Mouse (Mus musculus): Measurements from ENCODE around the gene Pitpnm1. TPM values are rescaled to one million over a fixed set of nuclear protein-coding genes. Genes with fewer than 3 reads are reported as not detected.
"Not testable (repeated sequence)": the region's sequence is repeated elsewhere in the genome, so short reads cannot be mapped to it uniquely, and the experiment has no call there.

The Pitpnm1 gene
- total and polyA plus RNA-seq, 3 experiments = 25.3 to 51.2 TPM; not detected in 1

- peak overlapping the region; percentile 68 for H3K9ac ChIP-seq (ENCODE audit: control insufficient read depth, low read depth, low read length, poor library complexity, severe bottlenecking)
- DNase-seq (ENCODE audit: low read depth, low spot score) = peak; percentile 55
Measured at GRCm38 (mm10) chr19:4125268-4125667, 25.5 kb downstream of the Pitpnm1 start.

GRCm38 (mm10) chr19:4125741-4126696 lies 26.2 kb downstream of the Pitpnm1 start, which contains the start of gene Aip:
Aip (minus strand) TSS chr19:4125858.
- H3K27ac ChIP-seq (ENCODE audit: control insufficient read depth, low read depth, low read length) = peak within 1 kb of the TSS; percentile 63
- peaks cover 12 to 19% of the 10 kb centered on the region in 2 experiments for H3K4me1 ChIP-seq (ENCODE audit: control insufficient read depth in 1 of 2, insufficient read depth in 2 of 2, low read length in 2 of 2)
- no peaks in the 10 kb centered on the region for H3K9me3 ChIP-seq (replicated peaks; ENCODE audit: insufficient read depth, low read length)
- H3K4me3 ChIP-seq (ENCODE audit: control insufficient read depth in 1 of 2, insufficient read depth in 1 of 2, low read depth in 2 of 2, low read length in 2 of 2) = peak within 1 kb of the TSS; percentile 88 to 91
- DNase-seq (ENCODE audit: low read depth, low spot score) = peak; percentile 99
- peaks cover 4% of the 10 kb centered on the region; the same call in 1 of the 2 replicates for H3K79me2 ChIP-seq (ENCODE audit: control insufficient read depth, insufficient read depth, low read length, poor library complexity)
- peaks cover 0 to 26% of the 10 kb centered on the region in 2 experiments; a peak in 2 of 4 replicates for H3K36me3 ChIP-seq (ENCODE audit: control insufficient read depth in 1 of 2, insufficient read depth in 2 of 2, low read length in 2 of 2)
- no peaks in the 10 kb centered on the region for H3K27me3 ChIP-seq (ENCODE audit: control insufficient read depth in 1 of 2, insufficient read depth in 2 of 2, low read length in 2 of 2)
- H3K9ac ChIP-seq (ENCODE audit: control insufficient read depth, low read depth, low read length, poor library complexity, severe bottlenecking) = peak within 1 kb of the TSS; percentile 95
- 0 out of 2 replicates have a peak, but pooled peaks have one; percentile 38 for TF ChIP-seq CHD1 (IDR thresholded peaks at IDR 0.05; ENCODE audit: low read depth, low read length)
- TF ChIP-seq BHLHE40 (IDR thresholded peaks at IDR 0.05; ENCODE audit: borderline replicate concordance, low read depth, low read length) = peak; percentile 81; the same call in 1 of the 2 replicates
- TF ChIP-seq SIN3A (IDR thresholded peaks at IDR 0.05; ENCODE audit: low read length) = peak; percentile 97
- TF ChIP-seq TCF12 (IDR thresholded peaks at IDR 0.05; ENCODE audit: low read depth, low read length) = peak; percentile 55
- TF ChIP-seq POLR2AphosphoS2 (IDR thresholded peaks at IDR 0.05; ENCODE audit: low read length) = peak; percentile 79; the same call in 1 of the 2 replicates
- no peak for TF ChIP-seq GABPA (IDR thresholded peaks at IDR 0.05; ENCODE audit: low read depth, low read length)
- peak; percentile 63; the same call in 1 of the 2 replicates for TF ChIP-seq MXI1 (IDR thresholded peaks at IDR 0.05; ENCODE audit: low read depth, low read length)
- TF ChIP-seq MYC (IDR thresholded peaks at IDR 0.05; ENCODE audit: low read depth, low read length) = no peak
- peak; percentile 28 for TF ChIP-seq RAD21 (IDR thresholded peaks at IDR 0.05; ENCODE audit: low read depth, low read length)
- TF ChIP-seq NELFE (IDR thresholded peaks at IDR 0.05; ENCODE audit: low read depth, low read length) = peak; percentile 79
- no peak for TF ChIP-seq POLR2AphosphoS5 (IDR thresholded peaks at IDR 0.05; ENCODE audit: borderline replicate concordance, low read depth, low read length)
- TF ChIP-seq SMC3 (IDR thresholded peaks at IDR 0.05; ENCODE audit: low read depth, low read length) = peak; percentile 41
- TF ChIP-seq HCFC1 (IDR thresholded peaks at IDR 0.05; ENCODE audit: low read depth, low read length) = peak; percentile 90
- TF ChIP-seq UBTF (IDR thresholded peaks at IDR 0.05; ENCODE audit: borderline replicate concordance, insufficient read depth, low read depth, low read length) = no peak
- TF ChIP-seq MYB (IDR thresholded peaks at IDR 0.05; ENCODE audit: low read depth, low read length) = no peak
- no peak for TF ChIP-seq E2F4 (IDR thresholded peaks at IDR 0.05; ENCODE audit: borderline replicate concordance, low read depth, low read length)
- TF ChIP-seq GATA1 (IDR thresholded peaks at IDR 0.05; ENCODE audit: low read depth, low read length) = no peak
- TF ChIP-seq USF1 (IDR thresholded peaks at IDR 0.05; ENCODE audit: low read depth, low read length) = peak; percentile 92
- TF ChIP-seq ETS1 (IDR thresholded peaks at IDR 0.05; ENCODE audit: low read depth, low read length) = peak; percentile 42; the same call in 1 of the 2 replicates
- no peak for TF ChIP-seq TAL1 (IDR thresholded peaks at IDR 0.05; ENCODE audit: low read length)
- no peak for TF ChIP-seq MAFK (IDR thresholded peaks at IDR 0.05; ENCODE audit: borderline replicate concordance, low read depth, low read length)
- peak in 1 of 2 experiments; percentile 21; a peak in 1 of 4 replicates for TF ChIP-seq EP300 (IDR thresholded peaks at IDR 0.05; ENCODE audit: low read depth in 1 of 2, low read length in 2 of 2)
- TF ChIP-seq ELF1 (IDR thresholded peaks at IDR 0.05; ENCODE audit: low read depth, low read length) = peak; percentile 63
- TF ChIP-seq CTCF (IDR thresholded peaks at IDR 0.05 in 2 of 3, conservative IDR thresholded peaks at IDR 0.05 in 1 of 3; ENCODE audit: control insufficient read depth in 1 of 3, insufficient read depth in 1 of 3, low read depth in 2 of 3, low read length in 3 of 3, poor library complexity in 1 of 3, severe bottlenecking in 1 of 3) = peak in 2 of 3 experiments; percentile 81 to 88; a peak in 5 of 6 replicates
- TF ChIP-seq RCOR1 (IDR thresholded peaks at IDR 0.05; ENCODE audit: low read depth, low read length) = no peak
- peak; percentile 73 for TF ChIP-seq ZMIZ1 (IDR thresholded peaks at IDR 0.05; ENCODE audit: low read depth, low read length)
- TF ChIP-seq ZNF384 (IDR thresholded peaks at IDR 0.05; ENCODE audit: low read depth, low read length) = no peak
- TF ChIP-seq MEF2A (IDR thresholded peaks at IDR 0.05; ENCODE audit: extremely low read depth, insufficient replicate concordance, low read depth, low read length, poor library complexity, severe bottlenecking) = no peak

More at GRCm38 (mm10) chr19:4125268-4125667, 25.5 kb downstream of the Pitpnm1 start:
- Histone ChIP-seq H3K27ac (ENCODE audit: control insufficient read depth, low read depth, low read length) (peak overlapping the region; percentile 63), H3K36me3 (ENCODE audit: control insufficient read depth in 1 of 2, insufficient read depth in 2 of 2, low read length in 2 of 2) (peaks cover 0 to 33% of the 10 kb centered on the region in 2 experiments; a peak in 2 of 4 replicates), H3K4me3 (ENCODE audit: control insufficient read depth in 1 of 2, insufficient read depth in 1 of 2, low read depth in 2 of 2, low read length in 2 of 2) (peak overlapping the region; percentile 39 to 65), H3K4me1 (ENCODE audit: control insufficient read depth in 1 of 2, insufficient read depth in 2 of 2, low read length in 2 of 2) (peaks cover 19 to 24% of the 10 kb centered on the region in 2 experiments)
- not testable (repeated sequence) for H3K9me3 ChIP-seq (replicated peaks; ENCODE audit: insufficient read depth, low read length); H3K79me2 ChIP-seq (ENCODE audit: control insufficient read depth, insufficient read depth, low read length, poor library complexity); H3K27me3 ChIP-seq (ENCODE audit: control insufficient read depth in 1 of 2, insufficient read depth in 2 of 2, low read length in 2 of 2)
- TF ChIP-seq MYC (IDR thresholded peaks at IDR 0.05; ENCODE audit: low read depth, low read length) = 0 out of 2 replicates have a peak, but pooled peaks have one; percentile 10
